Mouse (Mus musculus): ENCODE data around the gene 1700018F24Rik.
"Not testable (repeated sequence)": the region's sequence is repeated elsewhere in the genome, so short reads cannot be mapped to it uniquely, and the experiment has no call there.

Gene 1700018F24Rik

DNA sequence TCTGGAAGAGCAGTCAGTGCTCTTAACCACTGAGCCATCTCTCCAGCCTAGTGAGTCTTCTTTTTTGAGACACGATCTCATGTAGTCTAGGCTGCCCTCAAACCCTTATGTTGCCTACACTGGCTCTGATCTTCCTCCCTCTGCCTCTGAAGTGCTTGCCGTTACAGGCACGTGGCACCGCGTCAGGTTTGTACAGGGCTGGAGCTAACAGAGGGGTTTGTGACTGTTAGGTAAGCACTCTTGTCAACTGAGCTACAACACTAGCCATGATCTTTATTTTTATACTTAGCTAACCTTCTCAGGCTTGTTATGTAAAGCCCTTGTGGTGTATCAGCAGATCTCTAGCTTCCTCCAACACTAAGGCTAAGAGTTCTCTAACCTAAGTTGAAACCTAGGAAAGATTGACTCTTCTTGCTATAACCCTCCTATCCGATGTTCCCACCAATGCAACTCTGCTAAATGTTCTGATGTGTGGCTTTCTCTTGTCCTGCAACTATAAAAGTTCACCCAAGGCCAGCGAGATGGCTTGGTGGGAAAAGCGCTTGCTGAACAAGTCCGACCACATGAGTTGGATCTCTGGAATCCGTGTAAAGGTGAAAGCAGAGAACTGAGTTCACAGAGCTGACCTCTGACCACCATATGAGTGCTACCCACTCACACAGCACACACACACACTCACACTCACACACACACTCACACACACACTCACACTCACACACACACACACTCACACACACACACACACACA, 39.2 kb downstream of the 1700018F24Rik start:
- in situ Hi-C loops (cut with MseI, MboI) = no loop called here

DNA sequence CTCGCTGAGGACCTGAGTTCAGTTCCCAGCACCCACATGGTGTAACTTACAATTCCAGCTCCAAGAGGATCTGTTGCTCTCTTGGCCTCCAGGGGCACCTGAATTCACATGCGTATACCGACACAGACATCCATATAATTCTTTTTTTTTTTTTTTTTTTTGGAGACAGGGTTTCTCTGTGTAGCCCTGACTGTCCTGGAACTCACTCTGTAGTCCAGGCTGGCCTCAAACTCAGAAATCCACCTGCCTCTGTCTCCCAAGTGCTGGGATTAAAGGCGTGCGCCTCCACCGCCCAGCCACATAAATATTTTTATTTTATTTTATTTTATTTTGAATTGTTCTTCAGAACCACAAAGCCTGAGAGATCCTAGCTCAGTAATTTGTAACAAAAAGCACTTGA, 40.4 kb downstream of the 1700018F24Rik start:
- in situ Hi-C loops (cut with MseI, MboI) = not testable (repeated sequence)

DNA sequence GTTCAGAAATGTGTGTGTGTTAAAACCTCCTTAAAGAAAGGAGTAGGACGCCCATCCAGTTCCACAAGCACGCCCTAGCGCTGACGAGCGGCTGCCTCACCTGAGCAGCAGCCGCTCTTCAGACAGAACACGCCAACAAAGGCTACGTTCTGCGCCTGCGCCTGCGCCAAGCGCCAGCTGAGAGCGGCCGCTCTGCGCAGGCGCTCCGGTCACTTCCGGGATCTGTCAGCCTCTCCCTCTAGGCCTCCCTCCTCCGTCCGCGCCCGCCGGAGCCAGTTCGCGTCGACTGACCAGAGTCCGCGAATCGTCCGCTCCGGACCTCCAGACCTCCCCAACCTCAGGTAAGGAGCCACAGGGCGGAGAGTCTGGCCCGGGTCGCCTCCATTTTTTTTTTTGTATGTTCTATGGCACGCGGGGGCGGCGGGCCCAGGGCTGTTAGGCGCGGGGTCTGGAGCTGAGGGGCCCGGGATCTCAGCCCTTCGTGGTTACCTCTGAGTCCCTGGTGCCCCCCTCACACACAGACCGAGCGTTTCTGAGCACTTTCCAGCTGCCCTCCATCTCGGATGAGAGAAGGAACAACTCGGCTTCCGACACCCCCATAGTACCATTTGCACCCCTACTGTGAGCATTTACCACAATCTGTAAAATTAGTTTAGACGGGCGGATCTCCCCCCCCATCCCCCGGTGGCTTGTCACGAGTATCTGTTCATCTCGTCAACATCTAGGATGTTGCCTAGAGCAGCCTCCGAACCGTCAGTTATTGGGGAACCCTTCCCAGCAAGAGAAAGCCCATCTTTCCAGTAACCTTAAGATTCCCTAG, 41.1 kb downstream of the 1700018F24Rik start, which contains the start of the genes Arpc1a and Kpna7:
TSS of gene Arpc1a (plus strand) at position 199 of the 820 bp plus-strand sequence.
TSS of gene Kpna7 (minus strand) at position 399 of the 820 bp plus-strand sequence.
- in situ Hi-C loops (cut with MseI, MboI) = no loop called here

- in situ Hi-C loops (cut with MseI, MboI) = no loop called here
Observed at GRCm38 (mm10) chr5:145084822-145085221, 42.0 kb downstream of the 1700018F24Rik start.

DNA sequence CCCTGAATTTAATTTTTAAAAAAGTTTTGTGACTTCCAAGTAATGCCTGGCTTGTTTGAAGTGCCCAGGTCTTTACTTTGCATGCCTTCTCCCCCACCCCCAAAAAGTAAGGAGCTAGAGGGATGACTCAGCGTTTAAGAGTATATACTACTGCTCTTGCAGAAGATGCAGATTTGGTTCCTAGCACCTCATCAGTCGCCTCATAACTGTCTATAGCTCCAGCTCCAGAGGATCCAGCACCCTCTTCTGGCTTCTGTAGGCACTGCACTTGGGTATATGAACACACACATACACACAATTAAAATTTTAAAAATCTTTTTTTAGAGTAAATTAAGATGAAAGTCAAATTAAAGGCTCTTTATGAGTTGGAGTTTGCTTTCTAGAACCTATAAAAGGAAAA, 45.4 kb downstream of the 1700018F24Rik start:
- in situ Hi-C loops (cut with MseI, MboI) = no loop called here

- in situ Hi-C loops (cut with MseI, MboI) = no loop called here
Observed at GRCm38 (mm10) chr5:145089878-145090277, 47.1 kb downstream of the 1700018F24Rik start.
